In genomic region chr6:133904501-133904900, GRCm38 (mm10) we compare ENCODE assay signal across 9 mouse cellular contexts. TPM values are rescaled to one million over a fixed set of nuclear protein-coding genes. Genes with fewer than 3 reads are reported as not detected.
DNase-seq lines count a peak whose midpoint lies in the region; ATAC-seq and TF ChIP-seq lines count a peak whose summit lies in the region.
"Had no signal": no experiment of that assay in that cellular context is flagged by ENCODE, and none has a peak within 500 bp of the region (broad histone marks: within the 10 kb centered on the region; RNA-seq: fewer than 3 reads in every experiment).

No protein-coding gene starts in this region.

- 34% methylated on average over 5 of the region's 5 CpGs for WGBS in forebrain, embryonic 14.5 days
- 37% methylated on average over 5 of the region's 5 CpGs for WGBS in forebrain, embryonic 10.5 days
- 24% methylated on average over 5 of the region's 5 CpGs for WGBS in liver, adult 2 months
- 20% methylated on average over 5 of the region's 5 CpGs for WGBS in liver, embryonic 12.5 days (ENCODE audit: insufficient replicate concordance)
- 19% methylated on average over 5 of the region's 5 CpGs for WGBS in lung, postnatal 0 days

- no peak for TF ChIP-seq EP300 in lung, postnatal 0 days (IDR thresholded peaks at IDR 0.05)

- no peaks in the 10 kb centered on the region for H3K9me3 ChIP-seq in forebrain, embryonic 14.5 days (replicated peaks; ENCODE audit: control insufficient read depth, low read length)
- H3K9me3 ChIP-seq in forebrain, embryonic 10.5 days: no peaks in the 10 kb centered on the region
- H3K9me3 ChIP-seq in liver, embryonic 12.5 days (replicated peaks): no peaks in the 10 kb centered on the region
- H3K9me3 ChIP-seq in lung, postnatal 0 days (ENCODE audit: low read length): no peaks in the 10 kb centered on the region

- peak; percentile 66 for DNase-seq in forebrain, embryonic 14.5 days (ENCODE audit: low spot score)
- DNase-seq in forebrain, embryonic 10.5 days (ENCODE audit: extremely low spot score, low spot score): no peak
- DNase-seq in liver, adult 2 months (ENCODE audit: extremely low read depth, low read depth, low spot score): peak; percentile 10
- peak; percentile 35 for DNase-seq in R1 (ENCODE audit: low read depth, low spot score)
- peak; percentile 70 for DNase-seq in lung, postnatal 0 days (ENCODE audit: low spot score)
- DNase-seq in urinary bladder, postnatal 36 days (ENCODE audit: low spot score in 2 of 2): no peak

- H3K79me2 ChIP-seq in liver, adult 2 months (ENCODE audit: control insufficient read depth, insufficient read depth, low read length): no peaks in the 10 kb centered on the region

- TF ChIP-seq CTCF in liver, adult 2 months (IDR thresholded peaks at IDR 0.05; ENCODE audit: low read depth, low read length): no peak
- peak; percentile 67 for TF ChIP-seq CTCF in lung, postnatal 0 days (IDR thresholded peaks at IDR 0.05)

- no peaks in the 10 kb centered on the region for H3K27me3 ChIP-seq in forebrain, embryonic 14.5 days (replicated peaks; ENCODE audit: control insufficient read depth, insufficient read depth, low read length)
- no peaks in the 10 kb centered on the region for H3K27me3 ChIP-seq in forebrain, embryonic 10.5 days (ENCODE audit: poor library complexity, severe bottlenecking)
- 0 out of 2 replicates have a peak, but pooled peaks cover 5% of the 10 kb centered on the region for H3K27me3 ChIP-seq in liver, adult 2 months (ENCODE audit: control insufficient read depth, insufficient read depth, low read length)
- no peaks in the 10 kb centered on the region for H3K27me3 ChIP-seq in liver, embryonic 12.5 days (replicated peaks)
- no peaks in the 10 kb centered on the region for H3K27me3 ChIP-seq in lung, postnatal 0 days (replicated peaks; ENCODE audit: insufficient read depth, low read length)

- H3K4me2 ChIP-seq in forebrain, embryonic 14.5 days (ENCODE audit: low read length): no peak overlapping the region
- no peak overlapping the region for H3K4me2 ChIP-seq in liver, embryonic 12.5 days
- H3K4me2 ChIP-seq in lung, postnatal 0 days (replicated peaks; ENCODE audit: low read depth, low read length): no peak overlapping the region

- H3K36me3 ChIP-seq in forebrain, embryonic 14.5 days (ENCODE audit: control insufficient read depth, insufficient read depth, low read length): no peaks in the 10 kb centered on the region
- no peaks in the 10 kb centered on the region for H3K36me3 ChIP-seq in forebrain, embryonic 10.5 days (replicated peaks)
- H3K36me3 ChIP-seq in liver, adult 2 months (ENCODE audit: control insufficient read depth, insufficient read depth, low read length): no peaks in the 10 kb centered on the region
- H3K36me3 ChIP-seq in liver, embryonic 12.5 days: no peaks in the 10 kb centered on the region
- H3K36me3 ChIP-seq in lung, postnatal 0 days (ENCODE audit: insufficient read depth, low read length): no peaks in the 10 kb centered on the region

- no peak overlapping the region for H3K27ac ChIP-seq in forebrain, embryonic 14.5 days (ENCODE audit: low read depth, low read length)
- no peak overlapping the region for H3K27ac ChIP-seq in forebrain, embryonic 10.5 days
- no peak overlapping the region for H3K27ac ChIP-seq in liver, adult 2 months (replicated peaks; ENCODE audit: insufficient read depth, low read depth, low read length)
- no peak overlapping the region for H3K27ac ChIP-seq in liver, embryonic 12.5 days
- H3K27ac ChIP-seq in lung, postnatal 0 days (ENCODE audit: low read length): no peak overlapping the region

- no peak overlapping the region for H3K9ac ChIP-seq in forebrain, embryonic 14.5 days (ENCODE audit: low read length)
- H3K9ac ChIP-seq in liver, adult 2 months (ENCODE audit: low read depth, low read length): no peak overlapping the region
- no peak overlapping the region for H3K9ac ChIP-seq in liver, embryonic 12.5 days
- no peak overlapping the region for H3K9ac ChIP-seq in lung, postnatal 0 days (replicated peaks; ENCODE audit: low read depth)

- no peak overlapping the region for H3K4me3 ChIP-seq in forebrain, embryonic 14.5 days (ENCODE audit: low read depth, low read length)
- H3K4me3 ChIP-seq in forebrain, embryonic 10.5 days: no peak overlapping the region
- no peak overlapping the region for H3K4me3 ChIP-seq in liver, adult 2 months (ENCODE audit: insufficient read depth, low read depth, low read length)
- H3K4me3 ChIP-seq in liver, embryonic 12.5 days: no peak overlapping the region
- H3K4me3 ChIP-seq in lung, postnatal 0 days (ENCODE audit: low read depth, low read length): no peak overlapping the region

- no peak for TF ChIP-seq POLR2A in liver, adult 2 months (IDR thresholded peaks at IDR 0.05; ENCODE audit: extremely low read depth, insufficient read depth, low read length)

- ATAC-seq in forebrain, embryonic 14.5 days: no peak
- ATAC-seq in liver, embryonic 12.5 days: no peak
- no peak for ATAC-seq in lung, postnatal 0 days
- no peak for ATAC-seq in monocyte, adult 5-6 weeks (replicated peaks; ENCODE audit: insufficient number of reproducible peaks, low FRiP score, low TSS enrichment, poor library complexity, severe bottlenecking)

- H3K4me1 ChIP-seq in forebrain, embryonic 14.5 days (ENCODE audit: control insufficient read depth, insufficient read depth, low read length): no peaks in the 10 kb centered on the region
- no peaks in the 10 kb centered on the region for H3K4me1 ChIP-seq in forebrain, embryonic 10.5 days
- no peaks in the 10 kb centered on the region for H3K4me1 ChIP-seq in liver, adult 2 months (ENCODE audit: control insufficient read depth, insufficient read depth, low read length)
- H3K4me1 ChIP-seq in liver, embryonic 12.5 days: no peaks in the 10 kb centered on the region
- no peaks in the 10 kb centered on the region for H3K4me1 ChIP-seq in lung, postnatal 0 days (ENCODE audit: insufficient read depth, low read depth, low read length)

RNA-seq across cellular contexts. Expression of gene Kap, which starts 50.9 kb away (rescaled TPM):
- polyA plus RNA-seq in forebrain, embryonic 14.5 days (2014; fragmentation: Nextera tagmentation; extraction: Ambion mirVana): not detected in 2 replicates
- not detected in 2 replicates for polyA plus RNA-seq in forebrain, embryonic 10.5 days (2016; fragmentation: Nextera tagmentation; extraction: Ambion mirVana)
- 1.0 TPM in 1 of 2 replicates, not detected in the other for total RNA-seq in liver, adult 2 months (2014; rRNA removed)
- polyA plus RNA-seq in liver, adult 2 months (2012; rRNA removed): 0.14 TPM in 1 of 2 replicates, not detected in the other
- polyA plus RNA-seq in liver, embryonic 12.5 days (2016; fragmentation: Nextera tagmentation; extraction: Ambion mirVana): not detected in 2 replicates
- polyA plus RNA-seq in lung, postnatal 0 days (2015; fragmentation: Nextera tagmentation; extraction: Ambion mirVana): not detected in 2 replicates
- total RNA-seq in monocyte, adult 5-6 weeks (2017): not detected in 3 replicates
- total RNA-seq: layer of hippocampus, postnatal 25 days had no signal

Comparison
In these comparisons a context has a peak if more than half of its experiments do, and no peak if none do; other contexts are left out.
1. DNase-seq: peak in forebrain, embryonic 14.5 days (single experiment), liver, adult 2 months (single experiment), R1 (single experiment) and lung, postnatal 0 days (single experiment); none in forebrain, embryonic 10.5 days (single experiment) and urinary bladder, postnatal 36 days (0 of 2).